Mouse (Mus musculus) liver, adult 2 months (tissue): ENCODE data around the gene Rcor1.

ENCODE experiments used
- CTCF ChIP-seq: fragments of 200-500 bp; IDR thresholded peaks from 2 replicates; pipeline ENCODE4 v1.5.1; 2011; ENCODE audit warnings: low read depth, low read length, control low read depth
- POLR2A ChIP-seq: fragments of 200-500 bp; IDR thresholded peaks from 2 replicates; pipeline ENCODE4 v1.6.1; 2011; ENCODE audit warnings: low read length, control low read depth; ENCODE audit not compliant: insufficient read depth; ENCODE audit errors: extremely low read depth

DNA sequence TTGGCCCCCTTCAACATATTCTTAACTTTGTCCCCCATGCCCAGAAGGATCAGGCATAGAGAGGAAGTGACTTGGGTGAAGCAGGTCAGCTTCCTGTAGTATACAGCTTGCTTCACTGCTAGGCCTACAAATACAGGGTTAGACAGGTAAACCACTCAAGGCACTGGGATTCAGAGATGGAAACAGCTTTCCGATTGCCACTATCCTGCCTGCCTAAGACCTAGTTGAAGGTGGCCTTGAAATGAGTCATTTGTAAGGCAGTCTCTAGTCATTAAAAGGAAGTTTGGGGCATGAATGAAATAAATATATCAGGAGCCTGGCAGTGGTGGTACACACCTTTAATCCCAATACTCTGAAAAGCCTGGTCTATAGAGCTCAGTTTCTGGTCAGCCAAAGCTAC is 47.9 kb downstream of the Rcor1 start:
- no peak for TF ChIP-seq CTCF
- no peak for TF ChIP-seq POLR2A
